Mouse (Mus musculus) hindbrain, embryonic 12.5 days (tissue): ENCODE data around the gene Rin3. TPM values are rescaled to one million over a fixed set of nuclear protein-coding genes. Genes with fewer than 3 reads are reported as not detected.

Experiments
- ATAC-seq: fragments of 200-750 bp; cut with Nextera tagmentation; 2 replicates; pipeline ENCODE4 v1.8.0; 2017; ENCODE audit warnings: moderate TSS enrichment; ENCODE audit not compliant: low FRiP score
- H3K27ac ChIP-seq: fragments of 300-500 bp; sonication (generic); 2 replicates; pipeline ENCODE4 v1.5.1; 2016; ENCODE audit warnings: mild to moderate bottlenecking
- H3K27me3 ChIP-seq: fragments of 300-500 bp; sonication (generic); 2 replicates; pipeline ENCODE4 v1.6.1; 2016; ENCODE audit warnings: mild to moderate bottlenecking
- H3K36me3 ChIP-seq: fragments of 300-500 bp; sonication (generic); 2 replicates; pipeline ENCODE4 v1.6.1; 2016; ENCODE audit warnings: mild to moderate bottlenecking
- H3K4me1 ChIP-seq: fragments of 300-500 bp; sonication (generic); 2 replicates; pipeline ENCODE4 v1.6.1; 2016
- H3K4me2 ChIP-seq: fragments of 300-500 bp; sonication (generic); replicated peaks from 2 replicates; pipeline ENCODE4 v1.6.1; 2016; ENCODE audit warnings: mild to moderate bottlenecking
- H3K4me3 ChIP-seq: fragments of 300-500 bp; sonication (generic); 2 replicates; pipeline ENCODE4 v1.5.1; 2016; ENCODE audit warnings: mild to moderate bottlenecking
- H3K9ac ChIP-seq: fragments of 300-500 bp; sonication (generic); 2 replicates; pipeline ENCODE4 v1.6.1; 2016; ENCODE audit warnings: mild to moderate bottlenecking, moderate library complexity
- H3K9me3 ChIP-seq: fragments of 300-500 bp; sonication (generic); replicated peaks from 2 replicates; pipeline ENCODE4 v1.6.1; 2016; ENCODE audit warnings: mild to moderate bottlenecking
- WGBS: fragments of 180-500 bp; shearing (Covaris S2); methylation state at CpG from one replicate; pipeline ENCODE4 v1.1.7; 2016; 5-methylcytosine and 5-hydroxymethylcytosine counted together
- polyA plus RNA-seq: library from polyadenylated mRNA; unstranded; fragments of >200 nt; fragmentation: Nextera tagmentation; extraction: Ambion mirVana; gene quantifications from 2 replicates; pipeline ENCODE4 v1.2.1, GENCODE M21; 2016

Gene Rin3
- polyA plus RNA-seq, 1 experiment from 2014 or later: 6.8 TPM

DNA sequence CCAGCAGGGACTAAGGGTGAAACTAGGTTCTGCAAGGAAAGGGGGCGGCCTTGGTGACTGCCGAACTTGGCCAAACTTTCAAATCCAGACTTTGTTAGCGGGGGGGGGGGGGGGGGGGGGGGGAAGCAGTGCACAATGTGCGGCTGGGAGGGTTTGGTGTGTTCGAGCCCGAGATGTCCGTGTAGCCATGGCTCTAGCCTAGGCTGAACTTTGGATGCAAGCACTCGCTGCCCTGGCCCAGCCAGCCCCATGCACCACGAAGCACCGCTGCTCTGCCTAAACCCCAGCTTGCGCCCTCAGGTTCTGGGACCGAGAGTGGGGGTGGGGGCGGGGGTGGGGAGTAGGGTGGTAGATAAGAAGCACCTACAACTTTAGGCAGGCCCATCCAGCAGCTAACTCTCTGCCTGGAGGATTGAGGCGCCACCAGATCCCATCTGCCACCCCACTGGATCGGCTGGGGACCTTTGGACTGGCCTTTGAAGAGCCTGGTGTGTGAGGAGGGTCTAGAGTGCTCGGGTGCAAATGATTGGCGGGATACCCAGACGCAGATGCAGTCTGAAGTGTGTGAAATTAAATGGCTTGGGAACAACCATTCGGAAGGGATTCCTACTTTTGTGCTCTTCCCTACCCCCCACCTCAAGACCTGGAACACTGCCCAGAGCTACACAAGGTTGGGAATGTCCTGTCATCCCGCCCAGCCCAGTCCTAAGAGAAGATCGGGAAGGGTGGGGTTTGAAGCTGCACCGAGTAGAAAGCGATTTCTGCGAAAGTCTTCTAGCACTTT lies 827 bp downstream of the Rin3 start:
- Histone ChIP-seq H3K9ac (peak overlapping the region; percentile 69), H3K36me3 (no peaks in the 10 kb centered on the region), H3K4me3 (peak overlapping the region; percentile 52), H3K9me3 (no peaks in the 10 kb centered on the region), H3K4me2 (peak overlapping the region; percentile 91), H3K27ac (0 out of 2 replicates have a peak overlapping the region, but pooled peaks have one; percentile 17), H3K27me3 (peaks cover 11% of the 10 kb centered on the region; the same call in 1 of the 2 replicates), H3K4me1 (peaks cover 28% of the 10 kb centered on the region)
- ATAC-seq: peak; percentile 47
- whole genome bisulfite sequencing: 8% methylated on average over 21 of the region's 24 CpGs

DNA sequence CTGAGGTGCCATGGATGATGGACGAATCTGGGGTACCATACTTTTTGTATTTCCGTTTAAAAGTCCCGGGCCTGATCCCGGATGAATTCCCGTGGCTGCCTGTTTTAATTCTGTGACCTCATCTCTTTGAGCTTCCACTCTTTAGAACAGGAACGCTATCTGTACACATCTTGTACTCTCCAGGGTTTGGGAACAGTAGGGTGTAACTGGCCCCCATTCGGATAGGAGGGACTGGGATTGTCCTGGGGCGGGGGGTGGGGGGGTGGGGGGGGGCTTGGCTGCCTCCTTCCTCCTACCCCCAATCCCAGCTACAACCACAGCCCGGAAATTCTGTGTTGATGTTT lies 1.4 kb downstream of the Rin3 start:
- H3K4me1 ChIP-seq: peaks cover 30% of the 10 kb centered on the region
- WGBS: 33% methylated on average over 9 of the region's 9 CpGs
- no peaks in the 10 kb centered on the region for H3K9me3 ChIP-seq
- H3K27ac ChIP-seq: no peak overlapping the region
- no peaks in the 10 kb centered on the region for H3K36me3 ChIP-seq
- peak overlapping the region; percentile 52; the same call in 1 of the 2 replicates for H3K4me3 ChIP-seq
- 0 out of 2 replicates have a peak overlapping the region, but pooled peaks have one; percentile 69 for H3K9ac ChIP-seq
- no peak for ATAC-seq
- H3K4me2 ChIP-seq: peak overlapping the region; percentile 91
- peaks cover 11% of the 10 kb centered on the region; the same call in 1 of the 2 replicates for H3K27me3 ChIP-seq

GRCm38 (mm10) chr12:102284618-102285159 lies 1.8 kb downstream of the Rin3 start:
- 47% methylated on average over 3 of the region's 3 CpGs for WGBS
- no peak overlapping the region for H3K9ac ChIP-seq
- no peaks in the 10 kb centered on the region for H3K9me3 ChIP-seq
- no peak overlapping the region for H3K4me3 ChIP-seq
- no peak for ATAC-seq
- no peaks in the 10 kb centered on the region for H3K36me3 ChIP-seq
- peaks cover 11% of the 10 kb centered on the region; the same call in 1 of the 2 replicates for H3K27me3 ChIP-seq
- no peak overlapping the region for H3K27ac ChIP-seq
- peak overlapping the region; percentile 91; the same call in 1 of the 2 replicates for H3K4me2 ChIP-seq
- H3K4me1 ChIP-seq: peaks cover 31% of the 10 kb centered on the region

GRCm38 (mm10) chr12:102285318-102285717 lies 2.5 kb downstream of the Rin3 start:
- Histone ChIP-seq H3K4me2 (no peak overlapping the region), H3K9ac (no peak overlapping the region), H3K27ac (no peak overlapping the region), H3K4me3 (no peak overlapping the region), H3K9me3 (no peaks in the 10 kb centered on the region), H3K36me3 (no peaks in the 10 kb centered on the region), H3K4me1 (peaks cover 31% of the 10 kb centered on the region), H3K27me3 (peaks cover 11% of the 10 kb centered on the region; the same call in 1 of the 2 replicates)
- ATAC-seq: no peak
- 78% methylated on average over 6 of the region's 6 CpGs for WGBS

DNA sequence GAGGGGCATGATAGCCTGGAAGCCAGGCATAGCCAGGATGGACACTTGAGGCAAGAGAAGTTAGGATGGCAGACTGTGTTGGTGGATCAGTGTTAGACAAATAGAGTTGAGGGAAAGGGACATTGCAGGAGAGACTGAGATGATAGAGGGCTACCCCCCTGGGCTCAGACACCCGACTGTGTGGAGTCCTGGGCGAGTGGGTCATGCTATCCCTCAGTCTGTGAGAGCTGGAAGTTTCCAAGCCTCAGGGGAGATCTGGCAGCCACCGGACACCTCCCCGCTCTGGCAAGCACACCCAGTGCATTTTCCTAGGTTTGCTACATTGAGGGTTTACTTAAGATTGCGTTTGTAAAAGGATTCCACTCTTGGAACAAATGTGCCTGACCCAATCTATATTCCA lies 2.9 kb downstream of the Rin3 start:
- Histone ChIP-seq H3K4me3 (no peak overlapping the region), H3K27ac (no peak overlapping the region), H3K9ac (no peak overlapping the region), H3K4me1 (peaks cover 31% of the 10 kb centered on the region), H3K9me3 (no peaks in the 10 kb centered on the region), H3K27me3 (peaks cover 11% of the 10 kb centered on the region; the same call in 1 of the 2 replicates), H3K4me2 (no peak overlapping the region), H3K36me3 (no peaks in the 10 kb centered on the region)
- ATAC-seq: no peak
- 79% methylated on average over 5 of the region's 5 CpGs for WGBS

GRCm38 (mm10) chr12:102286681-102287414 lies 4.0 kb downstream of the Rin3 start:
- Histone ChIP-seq H3K27ac (peak overlapping the region; percentile 44; the same call in 1 of the 2 replicates), H3K9me3 (no peaks in the 10 kb centered on the region), H3K4me3 (no peak overlapping the region), H3K9ac (no peak overlapping the region), H3K27me3 (peaks cover 11% of the 10 kb centered on the region; the same call in 1 of the 2 replicates), H3K36me3 (no peaks in the 10 kb centered on the region), H3K4me1 (peaks cover 31% of the 10 kb centered on the region), H3K4me2 (no peak overlapping the region)
- 56% methylated on average over 10 of the region's 10 CpGs for WGBS
- no peak for ATAC-seq

DNA sequence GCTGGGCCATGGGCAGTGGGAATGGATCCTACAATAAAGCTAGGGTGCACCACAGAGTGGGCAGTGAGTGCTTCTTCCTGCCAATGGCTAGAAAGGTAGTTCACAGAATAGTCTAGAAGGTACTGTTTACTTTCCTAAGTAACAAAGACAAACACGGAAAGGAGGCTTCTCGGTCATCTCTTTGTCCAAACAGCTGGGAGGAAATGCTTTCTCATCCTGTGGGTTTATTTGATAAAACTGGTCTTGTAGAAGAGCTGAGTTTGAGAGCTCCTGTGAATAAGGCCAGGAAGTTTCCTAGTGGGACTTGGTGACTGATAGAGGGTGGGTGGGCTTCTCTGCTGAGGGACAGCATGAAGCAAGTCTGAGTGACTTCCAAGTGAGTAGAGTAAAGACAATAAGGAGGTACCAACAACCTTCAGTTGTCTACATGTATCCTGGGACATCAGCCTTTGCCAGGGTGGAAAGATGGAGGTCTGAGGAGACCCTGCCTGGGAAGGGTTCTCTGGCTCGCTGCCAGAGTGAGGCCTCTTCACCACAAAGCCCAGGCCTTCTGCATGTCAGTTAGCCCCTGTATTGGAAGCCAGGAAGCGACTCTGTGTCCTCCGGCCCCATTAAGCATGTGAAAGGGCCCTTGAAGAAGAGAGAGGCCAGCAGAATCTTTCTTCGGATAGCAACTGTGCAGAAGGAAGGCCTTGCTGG lies 5.2 kb downstream of the Rin3 start:
- no peak for ATAC-seq
- no peak overlapping the region for H3K4me3 ChIP-seq
- H3K27me3 ChIP-seq: peaks cover 11% of the 10 kb centered on the region; the same call in 1 of the 2 replicates
- H3K36me3 ChIP-seq: no peaks in the 10 kb centered on the region
- H3K9me3 ChIP-seq: no peaks in the 10 kb centered on the region
- H3K9ac ChIP-seq: no peak overlapping the region
- H3K4me1 ChIP-seq: peaks cover 34% of the 10 kb centered on the region
- WGBS: 76% methylated on average over 6 of the region's 6 CpGs
- H3K27ac ChIP-seq: no peak overlapping the region
- H3K4me2 ChIP-seq: no peak overlapping the region

DNA sequence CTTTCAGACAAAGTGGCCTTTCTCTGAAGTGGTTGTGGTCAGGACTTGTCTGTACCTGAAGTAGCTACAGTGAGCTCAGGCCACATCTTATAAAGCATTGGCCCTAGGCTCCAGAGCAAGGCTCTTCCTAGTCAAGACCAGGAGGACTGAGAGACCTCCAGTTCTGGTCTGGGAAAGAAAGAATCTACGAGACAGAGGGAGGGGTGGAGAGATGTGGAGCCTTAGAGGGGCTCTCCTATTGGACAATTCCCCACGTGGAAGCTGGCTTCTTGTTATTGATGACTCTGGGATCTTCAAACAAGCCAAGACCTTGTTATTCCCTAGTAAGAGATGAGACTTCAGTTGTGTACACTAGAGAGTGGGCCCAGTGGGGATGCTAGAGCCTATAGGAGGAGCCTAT lies 6.0 kb downstream of the Rin3 start:
- Histone ChIP-seq H3K9me3 (no peaks in the 10 kb centered on the region), H3K4me3 (no peak overlapping the region), H3K4me1 (peaks cover 27% of the 10 kb centered on the region), H3K4me2 (no peak overlapping the region), H3K27me3 (peaks cover 7% of the 10 kb centered on the region; the same call in 1 of the 2 replicates), H3K27ac (no peak overlapping the region), H3K36me3 (no peaks in the 10 kb centered on the region), H3K9ac (no peak overlapping the region)
- ATAC-seq: no peak
- WGBS: 33% methylated on average over 2 of the region's 2 CpGs

- no peaks in the 10 kb centered on the region for H3K9me3 ChIP-seq
- no peak overlapping the region for H3K4me3 ChIP-seq
- no peaks in the 10 kb centered on the region for H3K36me3 ChIP-seq
- H3K9ac ChIP-seq: no peak overlapping the region
- no peak for ATAC-seq
- peaks cover 21% of the 10 kb centered on the region for H3K4me1 ChIP-seq
- no peak overlapping the region for H3K27ac ChIP-seq
- H3K4me2 ChIP-seq: no peak overlapping the region
- WGBS: 75% methylated on average over 1 of the region's 1 CpGs
- H3K27me3 ChIP-seq: peaks cover 7% of the 10 kb centered on the region; the same call in 1 of the 2 replicates
Observed at GRCm38 (mm10) chr12:102289568-102289967, 6.7 kb downstream of the Rin3 start.

DNA sequence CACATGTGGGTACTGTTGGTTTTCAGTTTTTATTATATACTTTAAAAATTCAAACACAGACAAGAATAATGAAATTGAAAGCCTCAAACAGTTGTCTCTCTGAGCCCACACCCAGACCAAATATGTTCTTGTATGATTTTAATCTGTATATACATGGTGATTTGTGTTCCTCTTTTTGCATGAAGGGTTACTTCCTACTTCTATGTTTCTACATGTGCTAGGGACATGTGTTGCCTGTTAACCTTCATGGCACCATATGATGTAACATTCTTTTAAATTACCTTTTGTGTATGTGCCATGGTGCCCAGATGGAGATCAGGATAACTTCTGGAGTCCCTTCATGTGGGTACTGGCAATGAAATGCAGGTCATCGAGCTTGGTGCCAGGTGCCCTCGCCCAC lies 7.8 kb downstream of the Rin3 start:
- no peak overlapping the region for H3K9ac ChIP-seq
- no peak for ATAC-seq
- H3K4me1 ChIP-seq: peaks cover 21% of the 10 kb centered on the region
- H3K9me3 ChIP-seq: no peaks in the 10 kb centered on the region
- no peak overlapping the region for H3K4me3 ChIP-seq
- 89% methylated on average over 2 of the region's 2 CpGs for WGBS
- H3K36me3 ChIP-seq: no peaks in the 10 kb centered on the region
- no peak overlapping the region for H3K4me2 ChIP-seq
- no peak overlapping the region for H3K27ac ChIP-seq
- peaks cover 5% of the 10 kb centered on the region; the same call in 1 of the 2 replicates for H3K27me3 ChIP-seq

GRCm38 (mm10) chr12:102291686-102292085 lies 8.8 kb downstream of the Rin3 start:
- no peaks in the 10 kb centered on the region for H3K27me3 ChIP-seq
- no peak for ATAC-seq
- no peak overlapping the region for H3K27ac ChIP-seq
- no peaks in the 10 kb centered on the region for H3K36me3 ChIP-seq
- no peak overlapping the region for H3K9ac ChIP-seq
- no peaks in the 10 kb centered on the region for H3K9me3 ChIP-seq
- H3K4me1 ChIP-seq: peaks cover 16% of the 10 kb centered on the region
- H3K4me3 ChIP-seq: no peak overlapping the region
- H3K4me2 ChIP-seq: no peak overlapping the region
- 60% methylated on average over 6 of the region's 6 CpGs for WGBS
